In genomic region chr17:14524426-14525236, GRCm38 (mm10) we compare ENCODE assay signal across 8 mouse cellular contexts.
DNase-seq lines count a peak whose midpoint lies in the region; ATAC-seq and TF ChIP-seq lines count a peak whose summit lies in the region.

No protein-coding gene starts in this region.

- TF ChIP-seq CTCF in C2C12 (IDR thresholded peaks at IDR 0.05; ENCODE audit: control insufficient read depth, insufficient read depth, insufficient read length): peak; percentile 14
- TF ChIP-seq CTCF in forebrain, postnatal 0 days (IDR thresholded peaks at IDR 0.05; ENCODE audit: low read depth): peak; percentile 86

- H3K27ac ChIP-seq in forebrain, postnatal 0 days (ENCODE audit: low read depth, low read length): no peak overlapping the region
- H3K27ac ChIP-seq in intestine, embryonic 16.5 days (ENCODE audit: low read length): peak overlapping the region; percentile 10
- no peak overlapping the region for H3K27ac ChIP-seq in limb, embryonic 14.5 days (replicated peaks; ENCODE audit: low read depth, low read length)
- H3K27ac ChIP-seq in neural tube, embryonic 15.5 days (replicated peaks): no peak overlapping the region

- no peak overlapping the region for H3K9ac ChIP-seq in forebrain, postnatal 0 days
- H3K9ac ChIP-seq in intestine, embryonic 16.5 days (ENCODE audit: low read depth, low read length): no peak overlapping the region
- no peak overlapping the region for H3K9ac ChIP-seq in limb, embryonic 14.5 days (ENCODE audit: low read depth, low read length, severe bottlenecking)
- no peak overlapping the region for H3K9ac ChIP-seq in neural tube, embryonic 15.5 days (replicated peaks)

- no peak overlapping the region for H3K4me3 ChIP-seq in C2C12 (ENCODE audit: insufficient read depth, poor library complexity, severe bottlenecking)
- no peak overlapping the region for H3K4me3 ChIP-seq in forebrain, postnatal 0 days (ENCODE audit: low read depth, low read length)
- no peak overlapping the region for H3K4me3 ChIP-seq in intestine, embryonic 16.5 days (ENCODE audit: low read length)
- H3K4me3 ChIP-seq in limb, embryonic 14.5 days (replicated peaks; ENCODE audit: low read length): no peak overlapping the region
- no peak overlapping the region for H3K4me3 ChIP-seq in neural tube, embryonic 15.5 days (replicated peaks)

- WGBS in forebrain, postnatal 0 days: 50% methylated on average over 13 of the region's 13 CpGs
- WGBS in intestine, embryonic 16.5 days: 38% methylated on average over 13 of the region's 13 CpGs
- WGBS in limb, embryonic 14.5 days: 44% methylated on average over 13 of the region's 13 CpGs
- WGBS in neural tube, embryonic 15.5 days: 49% methylated on average over 13 of the region's 13 CpGs

- peak; percentile 66 for DNase-seq in 416B (ENCODE audit: low read depth)
- DNase-seq in c-Kit-positive CD71-negative TER-119-negative erythroid progenitor cells, embryonic 14.5 days (ENCODE audit: low read depth): peak; percentile 55
- DNase-seq in forebrain, postnatal 0 days: peak; percentile 93
- DNase-seq in limb, embryonic 14.5 days (ENCODE audit: low spot score): peak; percentile 94

- ATAC-seq in forebrain, postnatal 0 days: peak; percentile 66
- ATAC-seq in intestine, embryonic 16.5 days: peak; percentile 60
- ATAC-seq in limb, embryonic 14.5 days (ENCODE audit: low FRiP score, low read depth): 0 out of 2 replicates have a peak, but pooled peaks have one; percentile 58
- ATAC-seq in neural tube, embryonic 15.5 days (ENCODE audit: low FRiP score): peak; percentile 73; the same call in 1 of the 2 replicates
- no peak for ATAC-seq in activated CD4-positive, CD25-positive, alpha-beta regulatory T cell, adult 4 months

- H3K27me3 ChIP-seq in C2C12 (ENCODE audit: control insufficient read depth, insufficient read depth, insufficient read length): no peaks in the 10 kb centered on the region
- H3K27me3 ChIP-seq in forebrain, postnatal 0 days (ENCODE audit: insufficient read depth, low read length): 0 out of 2 replicates have a peak, but pooled peaks cover 3% of the 10 kb centered on the region
- no peaks in the 10 kb centered on the region for H3K27me3 ChIP-seq in intestine, embryonic 16.5 days (replicated peaks; ENCODE audit: control insufficient read depth, insufficient read depth, low read length)
- 0 out of 2 replicates have a peak, but pooled peaks cover 10% of the 10 kb centered on the region for H3K27me3 ChIP-seq in limb, embryonic 14.5 days (ENCODE audit: control insufficient read depth, insufficient read depth, low read length)
- H3K27me3 ChIP-seq in neural tube, embryonic 15.5 days (replicated peaks): no peaks in the 10 kb centered on the region

- no peak for TF ChIP-seq POLR2A in limb, embryonic 14.5 days (IDR thresholded peaks at IDR 0.05; ENCODE audit: borderline replicate concordance, extremely low read depth, insufficient read depth, insufficient read length)

- H3K36me3 ChIP-seq in C2C12 (ENCODE audit: control insufficient read depth, insufficient read depth): no peaks in the 10 kb centered on the region
- no peaks in the 10 kb centered on the region for H3K36me3 ChIP-seq in forebrain, postnatal 0 days (ENCODE audit: insufficient read depth)
- no peaks in the 10 kb centered on the region for H3K36me3 ChIP-seq in intestine, embryonic 16.5 days (ENCODE audit: control insufficient read depth, insufficient read depth, low read length)
- no peaks in the 10 kb centered on the region for H3K36me3 ChIP-seq in limb, embryonic 14.5 days (ENCODE audit: control insufficient read depth, insufficient read depth, low read length)
- H3K36me3 ChIP-seq in neural tube, embryonic 15.5 days: no peaks in the 10 kb centered on the region

- H3K4me1 ChIP-seq in forebrain, postnatal 0 days (ENCODE audit: insufficient read depth): no peaks in the 10 kb centered on the region
- H3K4me1 ChIP-seq in intestine, embryonic 16.5 days (ENCODE audit: control insufficient read depth, insufficient read depth, low read length): peaks cover 4% of the 10 kb centered on the region; the same call in 1 of the 2 replicates
- no peaks in the 10 kb centered on the region for H3K4me1 ChIP-seq in limb, embryonic 14.5 days (ENCODE audit: control insufficient read depth, insufficient read depth, low read length)
- H3K4me1 ChIP-seq in neural tube, embryonic 15.5 days: no peaks in the 10 kb centered on the region

- H3ac ChIP-seq in C2C12 (ENCODE audit: control insufficient read depth, insufficient read length, low read depth): no peak overlapping the region

- no peaks in the 10 kb centered on the region for H3K79me3 ChIP-seq in C2C12 (ENCODE audit: low read depth)

- H3K9me3 ChIP-seq in forebrain, postnatal 0 days (ENCODE audit: low read length): no peaks in the 10 kb centered on the region
- no peaks in the 10 kb centered on the region for H3K9me3 ChIP-seq in intestine, embryonic 16.5 days (ENCODE audit: control insufficient read depth, low read length)
- no peaks in the 10 kb centered on the region for H3K9me3 ChIP-seq in limb, embryonic 14.5 days (ENCODE audit: control insufficient read depth, low read length)
- H3K9me3 ChIP-seq in neural tube, embryonic 15.5 days (replicated peaks): no peaks in the 10 kb centered on the region

- no peak overlapping the region for H3K4me2 ChIP-seq in forebrain, postnatal 0 days (ENCODE audit: low read depth)
- H3K4me2 ChIP-seq in intestine, embryonic 16.5 days (ENCODE audit: low read depth, low read length): no peak overlapping the region
- H3K4me2 ChIP-seq in limb, embryonic 14.5 days (replicated peaks; ENCODE audit: low read depth, low read length, severe bottlenecking): no peak overlapping the region
- no peak overlapping the region for H3K4me2 ChIP-seq in neural tube, embryonic 15.5 days

- no peaks in the 10 kb centered on the region for H3K79me2 ChIP-seq in C2C12 (ENCODE audit: control insufficient read depth, insufficient read depth)

TF ChIP-seq in C2C12, 6 proteins besides CTCF, POLR2A, EP300 and RAD21:
- no peak for TF ChIP-seq USF1 (IDR thresholded peaks at IDR 0.05; ENCODE audit: low read depth)
- no peak for TF ChIP-seq MAX (IDR thresholded peaks at IDR 0.05)
- no peak for TF ChIP-seq FOSL1 (IDR thresholded peaks at IDR 0.05; ENCODE audit: insufficient read depth, low read length, poor library complexity, severe bottlenecking)
- no peak for TF ChIP-seq CEBPB (IDR thresholded peaks at IDR 0.05; ENCODE audit: low read depth)
- TF ChIP-seq MYOG (IDR thresholded peaks at IDR 0.05; ENCODE audit: control insufficient read depth, extremely low read depth, insufficient read length): no peak
- TF ChIP-seq MYOD1 (IDR thresholded peaks at IDR 0.05; ENCODE audit: control insufficient read depth, insufficient read length, low read depth): no peak
